Mouse (Mus musculus): ENCODE measurements around the gene Nln.

Nln gene

DNA sequence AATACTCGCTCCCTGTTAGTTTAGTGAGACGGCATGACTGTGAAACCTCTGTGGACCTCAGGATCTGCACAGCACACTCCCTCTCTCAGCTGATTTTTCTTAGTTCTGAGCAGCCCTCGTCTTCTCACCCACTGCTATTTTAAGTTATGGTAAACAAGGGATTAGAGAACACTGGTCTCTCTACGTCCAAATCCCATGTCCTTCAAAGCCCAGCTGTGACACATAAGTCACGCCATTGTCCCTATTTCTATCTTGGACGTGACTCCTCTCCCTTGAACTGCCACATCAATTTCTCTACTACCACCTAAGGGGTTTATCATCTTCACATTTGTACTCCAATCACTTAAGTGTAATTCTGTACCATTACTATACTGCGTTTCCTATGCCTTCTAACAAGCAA, 13.5 kb downstream of the Nln start:
- in situ Hi-C loops (cut with MseI, MboI), result no loop called here

GRCm38 (mm10) chr13:104094531-104095385, 14.7 kb downstream of the Nln start:
- in situ Hi-C loops (cut with MseI, MboI), result no loop called here

GRCm38 (mm10) chr13:104091734-104092133, 17.7 kb downstream of the Nln start:
- in situ Hi-C loops (cut with MseI, MboI), result no loop called here

- in situ Hi-C loops (cut with MseI, MboI), result no loop called here
Measured at GRCm38 (mm10) chr13:104089387-104089786, 20.0 kb downstream of the Nln start.

DNA sequence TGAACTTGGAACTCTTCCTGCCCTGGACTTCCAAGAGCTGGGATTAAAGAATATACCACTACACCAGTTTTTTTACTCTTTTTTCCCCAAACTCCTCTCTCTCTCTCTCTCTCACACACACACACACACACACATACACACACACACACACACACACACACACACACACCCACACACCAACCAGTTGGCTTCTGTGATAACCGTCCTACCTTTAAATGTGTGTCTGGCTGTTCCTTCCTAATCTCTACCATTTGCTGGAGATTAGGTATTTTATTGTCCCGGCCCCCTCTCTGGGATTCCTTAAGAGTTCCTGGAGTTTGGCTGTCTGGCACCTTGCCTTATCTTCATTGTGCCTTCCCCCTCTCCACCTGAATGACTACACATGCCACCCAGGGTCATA, 24.8 kb downstream of the Nln start:
- in situ Hi-C loops (cut with MseI, MboI), result no loop called here

DNA sequence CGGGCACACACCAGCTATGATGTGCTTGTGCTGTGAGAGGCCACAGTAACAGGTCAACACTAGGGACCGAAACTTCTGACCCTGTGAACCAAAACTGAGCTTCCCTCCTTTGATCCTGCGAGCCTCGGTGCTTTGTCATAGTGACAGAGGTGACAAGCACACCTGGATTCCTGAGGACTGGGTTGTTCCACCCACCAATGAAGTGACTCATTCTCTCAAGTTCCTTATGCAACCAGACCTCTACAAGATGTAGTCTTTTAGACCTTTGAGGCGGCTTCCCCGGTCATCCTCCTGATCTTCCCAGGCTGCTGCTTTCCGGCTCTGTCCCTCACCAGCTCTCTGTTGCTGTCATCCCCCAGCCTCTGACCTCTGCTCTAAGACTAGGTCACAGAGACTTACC, 26.9 kb downstream of the Nln start:
- in situ Hi-C loops (cut with MseI, MboI), result no loop called here

- in situ Hi-C loops (cut with MseI, MboI), result no loop called here
Measured at GRCm38 (mm10) chr13:104076993-104077392, 32.4 kb downstream of the Nln start.

- in situ Hi-C loops (cut with MseI, MboI), result no loop called here
Measured at GRCm38 (mm10) chr13:104074731-104075130, 34.7 kb downstream of the Nln start.

DNA sequence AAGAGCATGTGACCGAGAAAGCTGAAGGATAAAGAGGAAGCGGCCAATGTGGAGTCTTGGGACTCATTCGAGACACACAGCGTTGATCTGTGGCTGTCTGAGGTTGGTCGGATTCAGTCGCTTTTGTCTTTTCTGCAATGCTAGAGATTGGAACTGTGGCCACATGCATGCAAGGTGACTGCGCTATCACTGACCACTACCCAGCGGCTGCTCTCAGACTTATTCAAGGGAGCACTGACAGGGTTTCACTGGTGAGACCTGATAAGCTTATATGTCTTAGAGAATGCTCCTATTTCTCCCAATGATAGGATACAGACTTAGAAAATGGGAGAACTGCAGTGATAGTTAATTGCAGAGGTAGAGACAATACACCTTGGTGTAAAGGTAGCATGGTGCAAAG, 35.2 kb downstream of the Nln start:
- in situ Hi-C loops (cut with MseI, MboI), result no loop called here

DNA sequence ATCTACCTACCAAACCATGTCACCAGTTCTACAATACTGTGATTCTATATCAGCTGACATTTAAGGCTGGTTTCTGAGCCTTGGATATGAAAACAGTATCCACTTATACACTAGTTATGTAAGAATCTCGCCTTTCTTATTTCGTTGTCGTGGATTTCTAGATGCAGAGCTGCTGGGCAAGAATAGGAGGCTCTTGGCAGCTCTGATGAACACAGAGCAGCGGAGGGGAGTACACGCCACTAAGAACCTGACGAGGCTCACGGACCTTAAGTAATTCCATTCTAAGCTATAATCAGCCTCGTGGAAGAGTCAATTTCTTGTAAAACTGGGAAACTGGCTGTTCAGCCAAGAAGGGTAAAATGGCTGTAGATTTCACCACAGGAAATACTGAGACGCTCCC, 37.1 kb downstream of the Nln start:
- in situ Hi-C loops (cut with MseI, MboI), result no loop called here

GRCm38 (mm10) chr13:104070703-104071102, 38.7 kb downstream of the Nln start:
- in situ Hi-C loops (cut with MseI, MboI), result no loop called here

DNA sequence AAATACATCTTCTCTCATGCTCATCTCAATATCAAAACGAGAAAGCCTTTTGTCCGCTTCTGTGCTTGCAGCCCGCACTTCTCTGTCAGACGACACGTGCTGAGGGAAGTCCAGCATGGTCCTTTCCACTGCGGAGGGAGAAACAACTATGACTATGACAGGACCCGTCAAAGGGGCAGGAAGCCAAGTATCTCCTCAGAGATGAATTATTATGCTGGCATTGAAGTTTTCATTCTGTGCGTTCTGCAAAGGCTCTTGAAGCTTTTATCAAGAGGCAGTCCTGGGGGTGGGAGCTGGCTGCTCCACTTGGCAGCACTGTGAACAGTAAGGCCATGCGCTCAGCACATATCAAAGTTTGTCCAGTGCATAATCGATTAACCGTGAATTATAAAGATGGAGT, 40.2 kb downstream of the Nln start:
- in situ Hi-C loops (cut with MseI, MboI), result no loop called here

- in situ Hi-C loops (cut with MseI, MboI), result no loop called here
Measured at GRCm38 (mm10) chr13:104065649-104066347, 43.6 kb downstream of the Nln start.

GRCm38 (mm10) chr13:104063061-104063460, 46.4 kb downstream of the Nln start:
- in situ Hi-C loops (cut with MseI, MboI), result no loop called here

- in situ Hi-C loops (cut with MseI, MboI), result no loop called here
Measured at GRCm38 (mm10) chr13:104061975-104062750, 47.3 kb downstream of the Nln start.

GRCm38 (mm10) chr13:104060231-104060630, 49.2 kb downstream of the Nln start:
- in situ Hi-C loops (cut with MseI, MboI), result no loop called here

DNA sequence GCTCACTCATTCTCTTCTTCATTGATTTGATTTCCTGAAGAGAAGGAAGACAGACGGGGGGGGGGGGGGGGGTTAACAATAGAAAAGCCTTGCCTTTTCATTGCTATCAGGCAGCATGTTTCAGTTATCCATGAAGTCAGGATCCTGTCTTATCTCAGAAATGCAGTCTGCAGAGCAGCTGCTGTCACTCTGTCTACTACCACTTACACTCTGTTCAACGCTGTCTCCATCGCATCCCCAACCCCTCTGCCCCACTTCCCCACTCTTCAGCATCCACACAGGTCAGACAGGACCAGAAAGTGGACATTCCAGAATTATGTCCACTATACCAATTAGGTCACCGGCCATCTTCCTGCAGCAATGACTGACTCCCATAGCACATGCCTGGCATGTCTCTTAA, 49.9 kb downstream of the Nln start:
- in situ Hi-C loops (cut with MseI, MboI), result no loop called here

DNA sequence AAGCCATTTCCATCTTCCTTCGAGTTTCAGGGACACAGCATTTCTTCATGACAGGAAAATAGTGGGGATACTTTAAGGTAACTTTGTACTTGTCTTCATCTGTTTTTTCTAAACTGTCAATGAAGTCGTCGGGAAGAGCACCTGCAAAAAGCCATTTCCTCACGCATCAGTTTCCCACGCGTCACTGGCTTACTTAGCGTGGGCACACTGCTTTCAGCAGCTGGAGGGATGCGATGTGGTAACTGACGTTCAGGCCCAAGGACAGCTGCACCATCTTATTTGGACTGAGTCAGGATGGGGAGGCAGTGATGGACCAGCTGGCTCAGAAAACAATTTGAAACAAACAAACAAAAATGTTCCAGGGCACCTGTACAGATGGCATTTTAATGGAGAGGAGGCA, 50.7 kb downstream of the Nln start:
- in situ Hi-C loops (cut with MseI, MboI), result no loop called here

DNA sequence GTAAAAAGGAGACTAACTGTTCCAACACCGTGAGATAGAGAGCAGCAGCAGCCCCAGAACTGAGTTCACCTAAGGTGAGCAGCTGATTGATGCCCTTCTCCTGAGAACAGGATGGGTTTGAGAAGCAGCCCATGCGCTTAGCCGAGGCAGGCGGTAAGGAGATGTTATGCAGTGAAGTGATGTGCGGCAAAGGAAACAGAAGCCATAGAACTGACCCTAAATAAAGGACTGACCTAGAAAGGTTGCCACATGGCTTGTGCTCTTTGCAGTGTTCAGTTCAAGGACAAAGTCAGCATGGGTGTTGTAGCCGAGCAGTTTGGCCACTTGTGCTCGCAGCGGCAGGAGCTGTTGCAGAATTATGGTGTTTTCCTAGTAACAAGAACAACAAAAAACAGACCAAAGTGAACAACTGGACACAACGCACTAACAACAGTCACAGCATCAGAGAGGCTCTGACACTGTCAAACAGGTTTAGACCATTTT, 57.1 kb downstream of the Nln start:
- in situ Hi-C loops (cut with MseI, MboI), result no loop called here

DNA sequence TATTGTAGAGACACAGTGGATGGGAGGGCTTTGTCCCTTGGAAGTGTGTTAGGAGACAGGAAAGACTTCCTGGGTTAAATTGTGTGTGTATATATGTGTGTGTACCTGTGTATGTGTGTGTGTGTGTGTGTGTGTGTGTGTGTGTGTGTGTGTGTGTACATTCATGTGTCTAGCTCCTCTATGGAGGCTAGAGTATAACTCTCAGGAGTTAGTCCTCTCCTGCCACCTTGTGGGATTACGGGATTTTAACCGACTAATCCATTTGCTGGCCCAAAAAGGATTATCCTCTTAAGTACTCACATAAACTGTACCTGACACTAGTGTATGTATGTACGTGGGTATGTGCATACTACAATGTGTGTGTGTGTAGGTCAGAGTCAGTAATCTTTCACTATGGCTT, 60.6 kb downstream of the Nln start:
- in situ Hi-C loops (cut with MseI, MboI), result no loop called here

GRCm38 (mm10) chr13:104045108-104045507, 64.3 kb downstream of the Nln start:
- in situ Hi-C loops (cut with MseI, MboI), result no loop called here

- in situ Hi-C loops (cut with MseI, MboI), result no loop called here
Measured at GRCm38 (mm10) chr13:104044332-104044731, 65.1 kb downstream of the Nln start.

Measured in mouse trophoblast stem cell (cell line).